Mouse (Mus musculus): ENCODE measurements around the gene Mfng.

Mfng gene

GRCm38 (mm10) chr15:78716936-78717335 is 56.3 kb downstream of the Mfng start:
- no peak for DNase-seq (ENCODE audit: low read depth, low spot score)

GRCm38 (mm10) chr15:78715856-78716255 is 57.4 kb downstream of the Mfng start:
- no peak for DNase-seq (ENCODE audit: low read depth, low spot score)

DNA sequence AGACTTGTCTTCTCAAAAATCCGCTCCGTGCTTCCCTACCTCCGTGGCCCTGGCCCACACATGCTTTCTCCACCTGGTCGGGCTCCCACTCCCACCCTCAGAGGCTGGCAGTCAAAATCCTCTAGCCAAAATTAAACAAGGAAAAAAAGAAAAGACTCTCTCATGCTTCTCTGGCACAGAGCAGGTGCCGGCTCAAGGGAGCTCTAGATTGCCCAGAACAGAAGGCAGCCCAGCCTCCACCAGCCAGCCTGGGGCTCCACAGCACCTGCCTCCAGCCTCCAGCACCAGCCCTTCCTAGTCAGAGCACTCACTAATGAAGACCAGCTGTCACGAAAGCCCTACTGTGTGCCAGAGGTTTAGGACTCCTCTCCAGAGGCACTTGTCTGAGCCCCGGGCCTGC is 59.5 kb downstream of the Mfng start:
- no peak for DNase-seq (ENCODE audit: low read depth, low spot score)

DNA sequence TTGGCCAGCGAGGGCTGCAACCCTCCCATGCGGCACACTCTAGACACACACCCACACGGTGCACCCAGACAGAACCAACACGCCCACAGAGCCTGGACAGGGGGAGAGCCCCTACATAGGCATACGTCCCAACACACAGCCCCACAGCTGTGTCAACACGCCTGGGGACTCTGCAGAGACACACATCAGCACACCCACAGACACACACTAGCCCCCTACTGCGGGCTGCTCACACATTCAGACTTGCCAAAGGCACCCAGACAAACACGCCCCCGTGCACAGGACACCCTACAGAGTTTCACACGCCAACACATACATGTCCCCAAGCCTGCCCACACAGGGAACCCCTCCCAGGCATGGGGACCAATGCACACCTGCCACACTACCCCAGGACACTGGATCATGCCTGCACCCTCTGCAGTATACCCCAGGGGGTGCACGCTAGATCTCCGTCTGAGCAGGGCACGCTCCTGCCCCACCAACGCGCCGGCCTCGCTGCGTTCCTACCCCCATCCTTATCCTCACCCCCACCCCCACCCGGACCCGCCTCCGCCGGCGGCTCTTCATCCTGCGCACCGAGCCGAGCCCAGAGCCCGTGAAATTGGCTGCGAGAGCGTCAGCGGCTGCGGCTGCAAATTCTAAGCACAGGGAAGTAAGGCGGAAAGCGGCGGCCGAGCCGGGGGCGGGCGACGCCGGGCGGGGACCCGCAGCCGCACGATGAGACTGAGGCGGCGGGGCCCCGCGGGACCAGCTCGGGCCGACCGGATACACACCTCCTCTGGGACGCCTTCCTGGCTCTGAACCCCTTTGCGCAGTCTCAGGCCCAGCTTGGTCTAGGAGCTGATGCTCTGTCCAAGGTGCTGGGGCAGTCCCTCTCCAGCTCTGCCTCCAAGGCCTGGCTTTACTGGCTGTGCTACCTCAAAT is 60.7 kb downstream of the Mfng start:
- DNase-seq (ENCODE audit: low read depth, low spot score): no peak

GRCm38 (mm10) chr15:78711935-78712334 is 61.3 kb downstream of the Mfng start:
- no peak for DNase-seq (ENCODE audit: low read depth, low spot score)

- no peak for DNase-seq (ENCODE audit: low read depth, low spot score)
Measured at GRCm38 (mm10) chr15:78710634-78711033, 62.6 kb downstream of the Mfng start.

- DNase-seq (ENCODE audit: low read depth, low spot score): no peak
Measured at GRCm38 (mm10) chr15:78709767-78710166, 63.5 kb downstream of the Mfng start.

DNA sequence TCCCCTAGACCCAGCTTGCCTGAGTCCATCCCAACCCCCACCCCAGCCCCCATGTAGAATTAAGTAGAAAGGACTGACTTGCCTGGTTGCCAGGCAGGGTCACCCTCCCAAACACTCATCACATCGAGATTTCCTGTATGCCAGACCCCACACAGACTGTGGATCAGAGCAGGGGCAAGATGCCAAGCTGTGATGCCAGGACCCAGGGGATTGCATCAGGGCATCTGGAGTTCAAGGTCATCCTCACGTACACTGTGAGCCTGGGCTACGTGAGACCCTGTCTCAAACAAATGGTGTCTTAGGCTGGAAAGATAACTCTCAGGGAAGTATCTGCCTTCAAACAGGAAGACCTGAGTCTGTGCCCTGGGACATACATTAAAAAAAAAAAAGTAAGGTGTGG is 66.6 kb downstream of the Mfng start:
- no peak for DNase-seq (ENCODE audit: low read depth, low spot score)
